Mouse (Mus musculus) small intestine, adult 10 weeks (tissue): ENCODE measurements around the gene Trim72. TPM values are rescaled to one million over a fixed set of nuclear protein-coding genes. Genes with fewer than 3 reads are reported as not detected.

Source experiments
- polyA plus RNA-seq: library from polyadenylated mRNA; stranded (reverse); fragments of 350-450 nt; fragmentation: Illumina TruSeq; extraction: RNeasy Lipid Tissue Mini Kit (QIAGEN cat#74804); gene quantifications from one replicate; pipeline ENCODE4 v1.2.3, GENCODE M21; 2014; ENCODE audit warnings: low replicate concordance

Gene Trim72
- not detected for polyA plus RNA-seq

DNA sequence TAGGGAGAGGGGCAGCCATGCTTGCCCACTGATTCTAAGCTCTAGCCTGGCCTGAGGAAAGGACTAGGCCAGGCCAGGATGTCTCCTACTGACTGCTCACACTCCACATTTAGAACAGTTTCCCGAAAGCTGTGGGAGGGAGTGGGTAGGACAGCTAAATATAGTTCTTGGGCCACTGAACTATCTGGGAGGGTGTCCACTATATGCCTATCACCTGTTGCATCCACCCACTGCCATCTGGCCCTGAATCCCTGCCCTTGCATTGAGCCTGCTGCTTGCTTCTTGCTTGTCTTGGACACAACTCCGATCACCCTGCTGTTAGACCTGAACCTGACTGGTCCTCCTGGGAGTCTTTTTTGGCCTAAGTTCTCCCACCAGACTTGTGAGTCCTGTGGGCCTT is at the start of gene Trim72:
Trim72 (plus strand) TSS at position 262 of the 400 bp plus-strand sequence.

DNA sequence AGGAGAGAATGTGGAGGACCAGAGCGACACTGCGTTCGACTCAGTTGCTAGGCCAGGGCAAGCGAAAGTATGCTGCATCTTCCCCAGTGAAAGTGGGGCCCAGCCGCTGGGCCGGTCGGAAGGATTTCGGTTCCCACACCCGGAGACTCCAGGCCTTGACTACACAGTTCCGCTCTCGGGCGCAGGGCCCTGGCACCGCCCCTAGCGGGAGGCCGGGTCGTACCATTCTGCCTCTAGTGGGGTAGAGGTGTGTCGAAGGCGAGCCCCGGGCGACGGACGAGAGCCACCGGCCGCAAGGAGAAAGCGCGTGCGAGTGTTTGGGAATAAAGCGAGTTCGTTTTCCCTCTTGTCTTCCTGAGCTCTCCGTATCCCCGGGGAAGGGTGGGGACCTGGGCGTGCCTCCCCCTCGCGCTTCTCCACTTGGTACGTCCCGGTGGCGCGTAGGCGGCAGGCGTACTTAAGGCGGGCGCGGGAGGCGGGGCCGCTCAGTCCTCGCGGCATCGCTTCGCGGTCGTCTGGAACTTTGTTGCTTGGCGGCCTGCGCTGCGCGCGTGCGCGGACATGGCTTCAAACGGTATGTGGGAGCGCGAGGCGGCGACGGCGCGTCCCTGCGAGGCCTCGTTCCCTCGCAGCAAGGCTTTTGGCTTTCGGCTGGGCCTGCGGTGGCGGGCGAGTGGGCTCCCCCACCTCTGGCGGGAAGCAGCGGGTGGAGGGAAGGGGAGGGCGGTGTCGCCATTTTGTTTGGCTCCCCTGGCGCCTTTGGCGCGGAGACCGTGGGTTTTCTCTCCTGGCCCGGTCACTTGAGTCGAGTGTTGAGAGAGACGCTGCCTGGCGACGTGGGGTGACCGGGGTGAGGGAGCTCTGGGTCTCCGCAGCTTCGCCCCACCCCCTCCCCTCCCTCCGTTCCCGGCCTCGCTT is 36.5 kb upstream of the Trim72 start, which contains the start of gene Fus:
Fus (plus strand) TSS at position 454 of the 918 bp plus-strand sequence.

DNA sequence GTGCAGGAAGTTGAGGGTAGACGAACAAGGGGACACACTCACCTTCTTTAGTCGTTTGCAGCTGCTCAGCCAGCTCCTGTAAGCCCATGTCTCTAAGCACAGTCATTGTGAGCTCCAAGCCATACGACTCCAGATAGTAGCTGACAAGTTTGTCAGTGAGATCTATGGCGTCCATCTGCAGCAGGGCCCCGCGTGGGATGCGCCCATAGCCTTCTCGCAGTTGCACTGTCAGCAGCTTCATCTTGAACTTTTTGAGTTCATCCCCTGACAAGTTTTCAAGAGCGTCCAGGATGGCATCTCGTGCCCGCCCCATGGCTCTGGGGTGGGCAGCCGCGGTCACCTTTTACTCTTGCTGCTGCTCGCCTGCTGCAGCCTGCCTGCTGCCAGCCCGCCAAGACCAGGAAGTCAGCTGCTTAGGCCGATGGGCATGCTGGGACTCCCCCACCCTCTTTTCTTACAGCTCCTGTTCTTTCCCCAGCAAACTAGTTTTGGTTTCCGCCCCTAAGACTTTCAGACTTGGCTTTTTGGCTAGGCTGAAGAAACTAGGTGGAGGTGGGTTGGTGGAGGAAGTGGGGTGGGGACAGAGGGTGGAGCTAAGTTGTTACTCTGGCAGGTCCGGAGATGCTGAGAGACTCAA is 10.3 kb upstream of the Trim72 start, which contains the start of gene Pycard:
Pycard (minus strand) TSS at position 527 of the 637 bp plus-strand sequence.

Other genes with a start within 250 kb of the Trim72 start
- 0.63 TPM for gene Orai3, start 234.1 kb upstream of the Trim72 start, polyA plus RNA-seq
- gene Setd1a, start 227.3 kb upstream of the Trim72 start, polyA plus RNA-seq: 3.5 TPM
- not detected for gene Gm49388, start 218.3 kb upstream of the Trim72 start, polyA plus RNA-seq
- gene Hsd3b7, start 203.3 kb upstream of the Trim72 start, polyA plus RNA-seq: 14.6 TPM
- gene Stx4a, start 179.7 kb upstream of the Trim72 start, polyA plus RNA-seq: 11.9 TPM
- 0.30 TPM for gene Stx1b, start 179.4 kb upstream of the Trim72 start, polyA plus RNA-seq
- 4.9 TPM for gene Zfp646, start 127.7 kb upstream of the Trim72 start, polyA plus RNA-seq
- gene Zfp668, start 127.1 kb upstream of the Trim72 start, polyA plus RNA-seq: 0.52 TPM
- gene Prss53, start 113.0 kb upstream of the Trim72 start, polyA plus RNA-seq: not detected
- gene Gm21974, start 108.5 kb upstream of the Trim72 start, polyA plus RNA-seq: not detected
- 24.9 TPM for gene Vkorc1, start 108.3 kb upstream of the Trim72 start, polyA plus RNA-seq
- 1.1 TPM for gene Bckdk, start 99.9 kb upstream of the Trim72 start, polyA plus RNA-seq
- 5.7 TPM for gene Kat8, start 91.4 kb upstream of the Trim72 start, polyA plus RNA-seq
- gene Prss8, start 73.8 kb upstream of the Trim72 start, polyA plus RNA-seq: 0.26 TPM
- gene Prss36, start 57.2 kb upstream of the Trim72 start, polyA plus RNA-seq: not detected
- 567 TPM for gene Fus, start 36.5 kb upstream of the Trim72 start, polyA plus RNA-seq
- 89.0 TPM for gene Pycard, start 10.1 kb upstream of the Trim72 start, polyA plus RNA-seq
- 7.9 TPM for gene Itgam, start 58.7 kb downstream of the Trim72 start, polyA plus RNA-seq
- gene Gm49368, start 58.7 kb downstream of the Trim72 start, polyA plus RNA-seq: not detected
- gene Itgax, start 125.6 kb downstream of the Trim72 start, polyA plus RNA-seq: 9.9 TPM
- gene Itgad, start 150.4 kb downstream of the Trim72 start, polyA plus RNA-seq: 0.56 TPM
- not detected for gene Cox6a2, start 202.4 kb downstream of the Trim72 start, polyA plus RNA-seq
- gene Armc5, start 233.4 kb downstream of the Trim72 start, polyA plus RNA-seq: 0.19 TPM
- 3.6 TPM for gene 9130023H24Rik, start 234.1 kb downstream of the Trim72 start, polyA plus RNA-seq
- 5.0 TPM for gene Tgfb1i1, start 242.9 kb downstream of the Trim72 start, polyA plus RNA-seq